In the genomic region with DNA sequence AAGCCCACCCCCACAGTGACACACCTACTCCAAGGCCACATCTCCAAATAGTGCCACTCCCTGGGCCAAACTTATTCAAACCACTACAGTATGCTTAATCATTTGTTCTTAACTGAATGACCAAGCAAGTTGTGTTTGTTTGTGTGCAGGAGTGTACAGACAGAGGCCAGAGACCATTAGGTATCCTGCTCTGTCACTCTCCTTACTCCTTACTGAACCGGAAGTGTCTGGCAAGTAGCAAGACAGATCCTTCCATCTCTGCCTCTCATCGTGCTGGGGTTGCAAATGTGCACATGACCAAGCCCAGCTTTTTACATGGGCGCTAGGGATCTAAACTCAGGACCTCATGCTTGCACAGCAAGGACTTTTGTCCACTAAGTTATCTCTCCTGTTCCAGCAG, we compare ENCODE assay signal across 10 mouse cellular contexts. TPM values are rescaled to one million over a fixed set of nuclear protein-coding genes. Genes with fewer than 3 reads are reported as not detected.
DNase-seq lines count a peak whose midpoint lies in the region; ATAC-seq and TF ChIP-seq lines count a peak whose summit lies in the region.
"Had no signal": no experiment of that assay in that cellular context is flagged by ENCODE, and none has a peak within 500 bp of the region (broad histone marks: within the 10 kb centered on the region; RNA-seq: fewer than 3 reads in every experiment).

No protein-coding gene starts in this region.

- TF ChIP-seq CTCF in embryonic fibroblast, embryonic 13.5 days (IDR thresholded peaks at IDR 0.05; ENCODE audit: borderline replicate concordance, insufficient read depth, low read length): no peak

- no peak overlapping the region for H3K9ac ChIP-seq in heart, embryonic 11.5 days (ENCODE audit: low read depth, low read length)
- no peak overlapping the region for H3K9ac ChIP-seq in stomach, embryonic 14.5 days (replicated peaks; ENCODE audit: low read depth, low read length)

- no peak overlapping the region; the same call in 1 of the 2 replicates for H3K27ac ChIP-seq in heart, embryonic 11.5 days (ENCODE audit: low read depth, low read length)
- H3K27ac ChIP-seq in embryonic fibroblast, embryonic 13.5 days (ENCODE audit: insufficient read depth, low read length): peak overlapping the region; percentile 58
- peak overlapping the region; percentile 95 for H3K27ac ChIP-seq in stomach, embryonic 14.5 days (ENCODE audit: low read length)

- no peak for TF ChIP-seq POLR2A in embryonic fibroblast, embryonic 13.5 days (IDR thresholded peaks at IDR 0.05; ENCODE audit: low read depth, low read length)

- no peaks in the 10 kb centered on the region for H3K9me3 ChIP-seq in heart, embryonic 11.5 days (replicated peaks; ENCODE audit: control insufficient read depth, low read length)
- H3K9me3 ChIP-seq in megakaryocyte, embryonic 14.5 days: no peaks in the 10 kb centered on the region
- H3K9me3 ChIP-seq in stomach, embryonic 14.5 days (ENCODE audit: control insufficient read depth, low read depth, low read length): no peaks in the 10 kb centered on the region

- ATAC-seq in heart, embryonic 11.5 days (replicated peaks; ENCODE audit: insufficient number of reproducible peaks, low FRiP score, low TSS enrichment): no peak
- ATAC-seq in megakaryocyte, adult 5-6 weeks (ENCODE audit: poor library complexity, severe bottlenecking): no peak
- ATAC-seq in stomach, embryonic 14.5 days (ENCODE audit: insufficient number of reproducible peaks, insufficient read depth, low FRiP score, low read depth): no peak

- H3K36me3 ChIP-seq in heart, embryonic 11.5 days (ENCODE audit: control insufficient read depth, insufficient read depth, low read length): 0 out of 2 replicates have a peak, but pooled peaks cover 2% of the 10 kb centered on the region
- peaks cover 14% of the 10 kb centered on the region for H3K36me3 ChIP-seq in megakaryocyte, embryonic 14.5 days (replicated peaks; ENCODE audit: low read length)
- no peaks in the 10 kb centered on the region; the same call in 1 of the 2 replicates for H3K36me3 ChIP-seq in stomach, embryonic 14.5 days (ENCODE audit: control insufficient read depth, insufficient read depth, low read length)

- peak; percentile 88 for DNase-seq in heart, adult 11 months
- DNase-seq in adrenal gland, adult 18-20 months (ENCODE audit: low spot score in 2 of 2): no peak
- DNase-seq in right cerebral cortex, adult 18-20 months: no peak
- DNase-seq: kidney, adult 2 months; left cerebral cortex, postnatal 4 days had no signal

- H3K4me2 ChIP-seq in heart, embryonic 11.5 days: no peak overlapping the region; the same call in 1 of the 2 replicates
- no peak overlapping the region; the same call in 1 of the 2 replicates for H3K4me2 ChIP-seq in stomach, embryonic 14.5 days (replicated peaks; ENCODE audit: low read depth, low read length)

- peaks cover 4% of the 10 kb centered on the region; the same call in 1 of the 2 replicates for H3K4me1 ChIP-seq in heart, embryonic 11.5 days (ENCODE audit: control insufficient read depth, insufficient read depth, low read length)
- H3K4me1 ChIP-seq in megakaryocyte, embryonic 14.5 days: peaks cover 36% of the 10 kb centered on the region
- H3K4me1 ChIP-seq in embryonic fibroblast, embryonic 13.5 days (ENCODE audit: control insufficient read depth, insufficient read depth, low read length): peaks cover 4% of the 10 kb centered on the region
- H3K4me1 ChIP-seq in stomach, embryonic 14.5 days (ENCODE audit: control insufficient read depth, insufficient read depth, low read length): peaks cover 13% of the 10 kb centered on the region

- H3K4me3 ChIP-seq in heart, embryonic 11.5 days (ENCODE audit: low read depth, low read length): no peak overlapping the region
- H3K4me3 ChIP-seq in megakaryocyte, embryonic 14.5 days (replicated peaks): peak overlapping the region; percentile 98
- H3K4me3 ChIP-seq in embryonic fibroblast, embryonic 13.5 days (ENCODE audit: insufficient read depth, low read length): no peak overlapping the region; the same call in 1 of the 2 replicates
- no peak overlapping the region for H3K4me3 ChIP-seq in stomach, embryonic 14.5 days (ENCODE audit: low read depth, low read length)

- H3K27me3 ChIP-seq in heart, embryonic 11.5 days (ENCODE audit: control insufficient read depth, insufficient read depth, low read length): no peaks in the 10 kb centered on the region
- H3K27me3 ChIP-seq in megakaryocyte, embryonic 14.5 days (replicated peaks): no peaks in the 10 kb centered on the region
- no peaks in the 10 kb centered on the region for H3K27me3 ChIP-seq in stomach, embryonic 14.5 days (ENCODE audit: control insufficient read depth, insufficient read depth, low read length)

- WGBS in heart, embryonic 11.5 days (ENCODE audit: insufficient replicate concordance): 71% methylated on average over 3 of the region's 3 CpGs
- WGBS in stomach, embryonic 14.5 days: 64% methylated on average over 3 of the region's 3 CpGs

RNA-seq across cellular contexts. Expression of gene Slc35f5, which starts 1.1 kb away (rescaled TPM):
- 40.7 and 49.3 TPM in 2 replicates for polyA plus RNA-seq in heart, embryonic 11.5 days (2014; fragmentation: Nextera tagmentation; extraction: Ambion mirVana)
- 0.61 and 0.91 TPM in 2 replicates for polyA plus RNA-seq in megakaryocyte, embryonic 14.5 days (2012; ENCODE audit: insufficient read depth, low replicate concordance)
- total RNA-seq in megakaryocyte, adult 5-6 weeks (2015): 13.0 and 14.5 TPM in 2 replicates
- 7.1 and 8.1 TPM in 2 replicates for total RNA-seq in megakaryocyte, adult 5-6 weeks (2017)
- 45.7 and 53.7 TPM in 2 replicates for polyA plus RNA-seq in embryonic fibroblast, embryonic 13.5 days (2011; ENCODE audit: insufficient read length, low read depth, missing spikeins)
- polyA plus RNA-seq in stomach, embryonic 14.5 days (2014; fragmentation: Nextera tagmentation; extraction: Ambion mirVana): 61.8 and 62.5 TPM in 2 replicates
- 10 to 100 TPM; 32.1 to 36.7 TPM for total RNA-seq in adrenal gland, adult 18-20 months (2021)

Comparison
In these comparisons a context has a peak if more than half of its experiments do, and no peak if none do; other contexts are left out.
1. RNA of gene Slc35f5, which starts 1.1 kb away (polyA plus RNA-seq): 61.8 to 62.5 TPM in stomach, embryonic 14.5 days, 45.7 to 53.7 TPM in embryonic fibroblast, embryonic 13.5 days and 40.7 to 49.3 TPM in heart, embryonic 11.5 days; 0.61 to 0.91 TPM in megakaryocyte, embryonic 14.5 days; every median in the first group is over 10 times any median in the second.